Mouse (Mus musculus): Measurements from ENCODE around the gene Stambpl1. TPM values are rescaled to one million over a fixed set of nuclear protein-coding genes. Genes with fewer than 3 reads are reported as not detected.

Stambpl1 gene
- polyA plus RNA-seq, 1 experiment from 2014 or later = 3.7 TPM

DNA sequence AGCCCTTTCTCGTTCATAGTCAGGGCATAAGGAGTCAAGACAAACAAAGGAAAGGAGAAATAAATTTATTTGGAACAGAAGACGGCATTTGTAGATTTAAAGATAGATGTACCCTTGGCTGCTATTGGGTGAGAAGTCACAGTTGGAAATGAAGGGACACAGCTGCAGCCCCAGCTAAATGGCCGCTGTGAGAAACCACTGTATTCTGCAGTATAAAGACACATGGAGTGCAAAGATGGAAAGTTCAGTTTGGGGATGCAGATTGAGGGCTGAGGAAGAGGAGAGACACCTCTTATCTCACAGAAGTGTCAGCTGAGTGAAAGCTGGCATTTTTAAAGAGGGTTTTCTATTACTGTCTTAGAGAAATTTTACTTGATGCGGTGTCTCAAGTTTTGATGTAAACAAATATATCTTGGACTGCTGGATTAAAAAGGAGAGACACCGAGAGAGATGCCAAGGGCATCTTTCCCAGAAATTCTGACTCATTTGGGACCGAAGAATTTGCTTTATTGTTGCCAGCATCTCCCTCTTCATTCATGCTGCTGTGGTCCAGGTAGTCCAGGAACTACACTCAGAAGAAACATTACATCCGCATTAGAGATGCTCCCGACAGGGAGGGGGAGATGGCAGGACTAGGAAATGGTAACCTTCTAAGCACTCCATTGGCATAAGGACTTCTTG, 14.9 kb downstream of the Stambpl1 start:
- Histone ChIP-seq H3K4me3 (no peak overlapping the region), H3K4me1 (replicated peaks) (no peaks in the 10 kb centered on the region), H3K9me3 (no peaks in the 10 kb centered on the region), H3K36me3 (no peaks in the 10 kb centered on the region), H3K27me3 (ENCODE audit: insufficient read depth, poor library complexity, severe bottlenecking) (no peaks in the 10 kb centered on the region), H3K27ac (no peak overlapping the region)
- 91% methylated on average over 8 of the region's 8 CpGs for WGBS
- DNase-seq (ENCODE audit: low spot score) = no peak

DNA sequence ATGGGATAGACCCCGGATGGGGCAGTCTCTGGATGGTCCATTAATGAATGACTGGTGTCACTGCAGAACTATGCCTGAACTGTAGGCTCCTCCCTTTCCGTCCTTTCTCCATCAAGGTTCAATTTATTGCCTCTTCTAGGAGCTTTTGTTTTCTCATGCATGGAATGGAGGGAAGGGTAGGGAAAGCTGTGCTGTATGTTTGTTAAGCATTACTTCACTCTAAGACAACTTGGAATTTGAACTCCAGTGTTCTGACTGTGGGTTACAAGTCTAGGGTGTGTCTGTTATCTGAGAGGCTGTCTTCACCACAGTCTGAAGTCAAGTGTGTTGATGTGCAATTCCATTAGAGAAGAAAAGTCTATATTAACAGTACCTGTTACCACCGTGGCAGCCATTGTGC, 17.0 kb downstream of the Stambpl1 start:
- Histone ChIP-seq H3K4me1 (replicated peaks) (no peaks in the 10 kb centered on the region), H3K4me3 (no peak overlapping the region), H3K36me3 (no peaks in the 10 kb centered on the region), H3K27me3 (ENCODE audit: insufficient read depth, poor library complexity, severe bottlenecking) (no peaks in the 10 kb centered on the region), H3K9me3 (no peaks in the 10 kb centered on the region), H3K27ac (no peak overlapping the region)
- no peak for DNase-seq (ENCODE audit: low spot score)
- 81% methylated on average over 3 of the region's 3 CpGs for WGBS

DNA sequence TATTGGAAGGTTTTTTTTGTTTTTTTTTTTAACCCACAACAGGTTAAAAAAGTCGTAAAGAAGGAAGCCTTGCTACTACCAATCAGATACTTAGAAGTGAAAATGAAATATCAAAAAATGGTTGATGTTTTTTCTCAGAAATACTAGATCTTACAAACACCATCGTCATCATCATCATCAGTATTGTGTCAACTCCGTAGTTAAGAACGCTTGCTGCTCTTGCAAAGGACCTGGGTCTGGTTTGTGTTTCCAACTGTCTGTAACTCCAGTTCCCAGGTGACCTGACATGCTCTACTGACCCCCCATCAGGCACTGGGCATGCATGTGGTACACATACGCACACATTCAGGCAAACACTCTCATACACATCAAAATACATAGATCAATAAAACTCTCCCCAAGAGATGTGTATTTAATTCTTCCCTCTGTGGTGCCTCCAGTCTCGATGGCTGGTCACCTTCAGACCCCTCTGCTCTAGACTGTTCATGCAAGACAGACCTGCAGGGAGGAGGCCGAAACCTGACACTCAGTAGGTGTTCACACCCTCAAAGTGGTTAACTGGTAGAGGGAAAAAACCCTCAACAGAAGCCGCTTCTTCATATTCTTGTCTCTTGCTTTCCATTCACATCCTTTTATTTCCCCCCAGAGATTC, 18.0 kb downstream of the Stambpl1 start:
- Histone ChIP-seq H3K27me3 (ENCODE audit: insufficient read depth, poor library complexity, severe bottlenecking) (no peaks in the 10 kb centered on the region), H3K9me3 (no peaks in the 10 kb centered on the region), H3K27ac (no peak overlapping the region), H3K4me3 (no peak overlapping the region), H3K4me1 (replicated peaks) (no peaks in the 10 kb centered on the region), H3K36me3 (no peaks in the 10 kb centered on the region)
- WGBS = 77% methylated on average over 8 of the region's 8 CpGs
- DNase-seq (ENCODE audit: low spot score) = no peak

DNA sequence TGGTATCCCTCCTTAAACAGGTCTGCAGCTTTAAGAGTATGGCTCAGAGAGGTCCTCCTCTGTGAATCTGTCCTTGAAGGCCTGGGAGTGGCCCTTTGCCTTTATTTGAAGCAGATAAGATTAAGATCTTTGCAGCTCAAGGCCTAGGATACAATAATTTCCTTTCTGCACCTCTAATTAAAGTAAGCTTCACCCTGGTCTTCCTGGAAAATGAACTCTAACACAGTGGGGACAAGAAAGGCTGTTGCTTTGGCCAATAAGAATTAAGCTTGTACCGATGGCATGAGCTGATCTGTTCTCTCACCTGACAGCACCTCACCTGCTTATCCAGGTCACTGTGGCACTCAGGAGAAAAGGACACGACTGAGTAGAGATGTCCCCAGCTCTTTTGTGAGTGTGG, 18.8 kb downstream of the Stambpl1 start:
- 64% methylated on average over 2 of the region's 2 CpGs for WGBS
- no peak for DNase-seq (ENCODE audit: low spot score)
- no peaks in the 10 kb centered on the region for H3K9me3 ChIP-seq

DNA sequence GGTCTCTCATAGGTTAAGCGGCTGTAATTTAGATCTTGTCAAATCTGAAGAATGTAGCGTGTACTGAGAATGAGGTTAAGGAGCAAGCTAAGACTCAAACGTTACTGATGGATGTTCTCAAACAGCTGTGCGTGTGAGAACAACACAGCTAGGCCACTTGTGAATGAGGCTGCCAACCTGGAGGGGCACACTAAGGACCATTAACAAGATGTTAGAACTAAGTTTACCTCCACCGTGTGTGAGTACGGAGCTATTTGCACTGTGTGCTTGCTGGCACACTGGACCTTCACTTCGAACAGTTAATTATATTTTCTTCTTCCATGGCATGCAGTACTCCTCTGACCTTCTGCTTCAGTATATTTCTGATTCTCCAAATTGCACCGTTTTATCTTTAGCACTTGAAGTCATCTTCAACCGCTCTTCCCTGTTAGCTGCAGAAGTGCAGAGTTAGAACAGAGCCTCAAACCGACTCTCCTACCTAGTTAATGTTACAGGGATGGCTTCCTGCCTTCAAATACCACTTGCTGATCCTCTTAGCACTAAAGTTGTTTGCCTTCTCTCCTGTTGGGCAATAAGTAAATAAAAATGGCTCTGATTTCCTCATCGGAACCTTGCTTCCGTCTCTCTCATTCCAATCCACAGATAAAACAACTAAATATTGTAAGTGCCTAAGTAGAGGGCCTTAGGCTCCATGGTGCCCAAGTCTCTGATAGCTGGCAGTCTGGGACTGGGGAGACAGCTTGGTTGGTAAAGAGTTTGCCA, 20.6 kb downstream of the Stambpl1 start:
- H3K36me3 ChIP-seq = no peaks in the 10 kb centered on the region
- 91% methylated on average over 12 of the region's 12 CpGs for WGBS

More for the DNA sequence above, 18.8 kb downstream of the Stambpl1 start:
- Histone ChIP-seq H3K27me3 (ENCODE audit: insufficient read depth, poor library complexity, severe bottlenecking) (no peaks in the 10 kb centered on the region), H3K36me3 (no peaks in the 10 kb centered on the region), H3K4me3 (no peak overlapping the region), H3K4me1 (replicated peaks) (no peaks in the 10 kb centered on the region), H3K27ac (no peak overlapping the region)

DNA sequence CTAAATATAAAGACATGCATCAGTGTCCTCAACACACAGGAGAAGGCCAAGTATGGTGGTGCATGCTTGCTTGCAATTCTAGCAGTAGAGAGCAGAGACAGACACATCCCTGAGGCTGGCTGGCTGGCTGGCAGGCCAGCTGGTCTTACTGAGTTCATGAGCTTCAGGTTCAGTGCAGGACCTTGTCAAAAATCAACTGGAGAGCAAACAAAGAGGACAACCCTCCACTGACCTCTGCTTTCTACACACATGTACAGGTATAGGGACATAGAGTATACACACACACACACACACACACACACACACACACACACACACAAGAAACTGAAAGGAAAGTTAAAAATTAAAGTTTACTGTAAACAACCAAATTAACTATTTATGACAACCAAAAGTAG, 21.2 kb downstream of the Stambpl1 start:
- Histone ChIP-seq H3K4me1 (replicated peaks) (no peaks in the 10 kb centered on the region), H3K36me3 (no peaks in the 10 kb centered on the region), H3K4me3 (no peak overlapping the region), H3K27me3 (ENCODE audit: insufficient read depth, poor library complexity, severe bottlenecking) (no peaks in the 10 kb centered on the region), H3K27ac (no peak overlapping the region), H3K9me3 (no peaks in the 10 kb centered on the region)
- no peak for DNase-seq (ENCODE audit: low spot score)

More for the DNA sequence above, 20.6 kb downstream of the Stambpl1 start:
- no peaks in the 10 kb centered on the region for H3K4me1 ChIP-seq (replicated peaks)
- H3K4me3 ChIP-seq = no peak overlapping the region
- DNase-seq (ENCODE audit: low spot score) = no peak
- no peak overlapping the region for H3K27ac ChIP-seq
- H3K9me3 ChIP-seq = no peaks in the 10 kb centered on the region
- no peaks in the 10 kb centered on the region for H3K27me3 ChIP-seq (ENCODE audit: insufficient read depth, poor library complexity, severe bottlenecking)

DNA sequence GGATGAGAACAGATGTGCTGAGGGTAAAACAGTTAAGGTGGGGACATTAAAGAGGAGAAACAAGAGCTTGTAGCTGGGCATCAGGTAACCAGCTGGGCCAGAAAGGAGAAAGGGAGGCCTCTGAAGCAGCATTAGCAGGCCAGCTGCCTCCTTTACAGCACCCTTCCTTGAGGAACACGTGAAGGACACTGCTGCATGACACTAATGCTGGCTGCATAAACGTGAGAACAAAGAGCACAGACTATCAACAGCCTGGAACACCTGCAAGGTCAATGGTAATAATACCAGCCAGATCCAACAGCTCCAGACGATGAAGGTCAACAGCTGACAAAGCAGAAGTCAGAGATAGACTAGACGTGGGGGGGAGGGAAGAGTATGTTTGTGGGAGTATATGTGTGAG, 22.1 kb downstream of the Stambpl1 start:
- Histone ChIP-seq H3K4me1 (replicated peaks) (no peaks in the 10 kb centered on the region), H3K27me3 (ENCODE audit: insufficient read depth, poor library complexity, severe bottlenecking) (no peaks in the 10 kb centered on the region), H3K4me3 (no peak overlapping the region), H3K9me3 (no peaks in the 10 kb centered on the region), H3K27ac (no peak overlapping the region), H3K36me3 (no peaks in the 10 kb centered on the region)
- no peak for DNase-seq (ENCODE audit: low spot score)
- 79% methylated on average over 4 of the region's 4 CpGs for WGBS

DNA sequence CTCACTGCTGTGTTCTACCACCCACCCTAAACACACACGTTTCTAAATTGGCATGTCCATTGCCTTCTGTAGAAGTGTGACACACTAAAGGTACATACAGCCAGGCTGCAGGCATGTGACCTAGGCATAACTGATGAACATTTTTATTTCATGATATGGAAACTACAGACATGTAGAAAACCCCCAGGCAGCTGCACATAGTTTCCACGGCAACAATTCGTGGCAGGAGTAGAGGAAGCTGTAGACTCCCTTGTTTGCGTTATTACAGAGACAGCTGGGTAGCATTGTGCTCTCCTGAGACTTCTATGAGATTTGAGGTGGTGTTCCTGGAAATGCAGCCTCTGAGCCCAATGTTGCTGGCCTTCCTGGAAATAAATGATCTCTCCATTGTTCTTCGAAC, 24.9 kb downstream of the Stambpl1 start:
- WGBS = 79% methylated on average over 5 of the region's 5 CpGs
- Histone ChIP-seq H3K9me3 (no peaks in the 10 kb centered on the region), H3K27ac (no peak overlapping the region), H3K36me3 (no peaks in the 10 kb centered on the region), H3K4me3 (no peak overlapping the region), H3K27me3 (ENCODE audit: insufficient read depth, poor library complexity, severe bottlenecking) (no peaks in the 10 kb centered on the region), H3K4me1 (replicated peaks) (no peaks in the 10 kb centered on the region)
- DNase-seq (ENCODE audit: low spot score) = no peak

DNA sequence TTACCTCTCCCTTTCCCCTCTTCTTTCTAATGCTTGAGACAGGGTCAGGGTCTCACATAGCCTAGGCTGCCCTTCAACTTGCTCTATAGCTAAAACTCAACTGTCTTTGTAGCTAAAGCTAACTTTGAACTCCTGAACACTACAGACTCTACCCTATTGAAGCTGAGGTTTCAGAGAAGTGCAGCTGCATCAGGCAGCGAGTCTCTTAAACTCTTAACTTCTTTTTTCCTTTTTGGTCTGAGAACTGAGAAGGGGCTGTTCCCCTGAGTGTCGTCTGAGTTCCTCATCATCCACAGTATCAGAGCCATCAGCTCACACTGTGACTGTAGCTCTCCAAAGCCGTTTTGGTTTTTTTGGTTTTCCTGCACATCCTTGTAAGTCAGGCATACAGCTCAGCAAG, 25.7 kb downstream of the Stambpl1 start:
- Histone ChIP-seq H3K27ac (no peak overlapping the region), H3K36me3 (no peaks in the 10 kb centered on the region), H3K27me3 (ENCODE audit: insufficient read depth, poor library complexity, severe bottlenecking) (no peaks in the 10 kb centered on the region), H3K4me3 (no peak overlapping the region), H3K4me1 (replicated peaks) (no peaks in the 10 kb centered on the region), H3K9me3 (no peaks in the 10 kb centered on the region)
- no peak for DNase-seq (ENCODE audit: low spot score)
- 78% methylated on average over 3 of the region's 3 CpGs for WGBS

DNA sequence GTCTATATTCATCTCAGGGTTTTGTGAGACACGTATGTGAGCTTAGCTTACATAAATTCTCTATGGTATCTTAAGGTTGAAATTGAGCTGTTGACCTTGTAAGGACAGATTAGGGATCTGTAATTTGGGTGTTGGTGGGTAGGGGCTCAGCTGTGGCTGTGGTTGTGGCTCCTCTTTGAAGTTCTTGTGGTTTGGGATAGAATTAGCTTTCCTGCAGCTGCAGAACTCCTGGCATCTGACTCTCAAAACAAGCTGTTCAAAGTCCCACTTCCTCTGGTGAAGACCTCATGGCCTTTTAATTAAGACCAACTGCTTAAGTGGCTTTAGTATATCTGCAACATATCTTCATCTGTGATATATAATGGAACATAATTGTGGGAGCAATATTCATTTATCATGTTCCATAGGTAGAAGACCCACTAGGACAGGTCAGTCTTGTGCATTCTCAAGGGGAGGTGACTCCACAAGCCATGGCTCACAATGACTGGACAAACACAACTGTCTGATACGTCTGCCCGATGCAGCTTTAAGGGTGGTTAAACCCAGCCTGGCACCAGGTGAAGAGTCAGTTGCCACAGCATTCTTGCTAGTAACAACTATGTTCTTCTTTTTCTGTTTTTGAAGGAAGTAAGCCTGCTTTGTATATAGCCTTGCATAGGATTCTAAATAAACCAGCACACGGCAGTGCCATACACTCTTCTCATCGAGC, 27.4 kb downstream of the Stambpl1 start:
- H3K4me1 ChIP-seq (replicated peaks) = no peaks in the 10 kb centered on the region
- no peak overlapping the region for H3K27ac ChIP-seq
- no peaks in the 10 kb centered on the region for H3K36me3 ChIP-seq
- no peak overlapping the region for H3K4me3 ChIP-seq
- DNase-seq (ENCODE audit: low spot score) = no peak
- WGBS = 82% methylated on average over 5 of the region's 5 CpGs
- no peaks in the 10 kb centered on the region for H3K27me3 ChIP-seq (ENCODE audit: insufficient read depth, poor library complexity, severe bottlenecking)
- no peaks in the 10 kb centered on the region for H3K9me3 ChIP-seq

DNA sequence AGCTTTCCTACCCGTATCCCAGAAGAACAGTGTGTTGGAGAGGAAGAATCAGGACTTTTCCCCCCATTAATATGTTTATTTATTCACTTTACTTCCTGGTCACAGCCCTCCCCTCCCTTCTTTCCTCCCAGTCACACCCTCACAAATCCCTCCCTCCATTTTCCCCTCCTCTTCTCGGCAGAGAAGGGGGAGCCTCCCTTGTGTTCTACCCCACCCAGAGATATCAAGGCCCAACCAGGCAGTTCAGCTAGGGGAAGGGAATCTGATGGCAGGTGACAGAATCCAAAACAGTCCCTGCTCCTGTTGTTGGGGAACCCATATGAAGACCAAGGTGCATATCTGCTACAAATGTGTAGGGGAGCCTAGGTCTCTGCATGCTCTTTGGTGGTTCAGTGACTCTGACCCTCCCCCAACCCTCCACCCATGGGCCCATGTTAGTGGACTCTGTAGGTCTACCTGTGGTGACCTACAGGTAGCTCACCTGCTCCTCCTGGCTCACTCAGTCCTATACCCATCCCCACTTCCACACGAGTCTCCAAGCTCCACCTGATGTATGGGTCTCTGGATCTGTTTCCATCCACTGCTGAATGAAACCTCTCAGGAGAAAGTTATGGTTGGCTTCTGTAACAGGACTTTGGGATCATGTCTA, 28.8 kb downstream of the Stambpl1 start:
- Histone ChIP-seq H3K27me3 (ENCODE audit: insufficient read depth, poor library complexity, severe bottlenecking) (no peaks in the 10 kb centered on the region), H3K4me3 (no peak overlapping the region), H3K4me1 (replicated peaks) (no peaks in the 10 kb centered on the region), H3K36me3 (no peaks in the 10 kb centered on the region), H3K9me3 (no peaks in the 10 kb centered on the region), H3K27ac (no peak overlapping the region)
- WGBS = 79% methylated on average over 3 of the region's 3 CpGs
- DNase-seq (ENCODE audit: low spot score) = no peak

DNA sequence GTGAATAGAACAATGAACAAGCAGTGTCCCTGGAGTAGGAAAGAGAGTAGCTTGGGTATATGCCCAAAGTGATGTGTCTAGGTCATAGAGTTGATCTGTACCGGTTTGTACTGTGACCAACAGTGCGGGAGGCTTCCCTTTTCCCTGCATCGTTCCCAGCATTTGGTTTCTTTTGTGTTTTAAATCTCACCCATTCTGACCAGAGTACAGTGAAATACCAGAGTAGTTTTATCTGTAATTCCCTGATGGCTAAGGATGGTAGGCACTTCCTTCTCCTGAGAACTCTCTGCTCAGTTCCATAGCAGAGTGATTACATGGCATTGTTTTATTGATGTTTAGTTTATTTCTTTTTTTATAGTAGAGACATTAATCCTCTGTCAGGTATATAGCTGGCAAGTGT, 30.8 kb downstream of the Stambpl1 start:
- Histone ChIP-seq H3K27me3 (ENCODE audit: insufficient read depth, poor library complexity, severe bottlenecking) (no peaks in the 10 kb centered on the region), H3K36me3 (no peaks in the 10 kb centered on the region), H3K4me1 (replicated peaks) (no peaks in the 10 kb centered on the region), H3K27ac (no peak overlapping the region), H3K9me3 (no peaks in the 10 kb centered on the region), H3K4me3 (no peak overlapping the region)
- WGBS = 87% methylated on average over 3 of the region's 3 CpGs
- no peak for DNase-seq (ENCODE audit: low spot score)
